Mouse (Mus musculus) kidney, embryonic 16.5 days (tissue): ENCODE measurements around the gene Msi2. TPM values are rescaled to one million over a fixed set of nuclear protein-coding genes. Genes with fewer than 3 reads are reported as not detected.

ENCODE experiments used
- ATAC-seq: fragments of 200-750 bp; cut with Nextera tagmentation; 2 replicates; pipeline ENCODE4 v1.8.0; 2017; ENCODE audit warnings: moderate TSS enrichment; ENCODE audit not compliant: low FRiP score, low TSS enrichment
- H3K27ac ChIP-seq: fragments of 300-500 bp; sonication (generic); 2 replicates; pipeline ENCODE4 v1.5.1; 2014; ENCODE audit warnings: low read length
- H3K27me3 ChIP-seq: fragments of 300-500 bp; sonication (generic); 2 replicates; pipeline ENCODE4 v1.6.1; 2014; ENCODE audit warnings: low read length, control low read depth, mixed read lengths; ENCODE audit not compliant: insufficient read depth
- H3K36me3 ChIP-seq: fragments of 300-500 bp; sonication (generic); 2 replicates; pipeline ENCODE4 v1.6.1; 2014; ENCODE audit warnings: low read length, control low read depth, mixed read lengths; ENCODE audit not compliant: insufficient read depth
- H3K4me1 ChIP-seq: fragments of 300-500 bp; sonication (generic); 2 replicates; pipeline ENCODE4 v1.6.1; 2014; ENCODE audit warnings: low read length, control low read depth, mixed read lengths; ENCODE audit not compliant: insufficient read depth
- H3K4me2 ChIP-seq: fragments of 300-500 bp; sonication (generic); replicated peaks from 2 replicates; pipeline ENCODE4 v1.6.1; 2014; ENCODE audit warnings: low read depth, low read length
- H3K4me3 ChIP-seq: fragments of 300-500 bp; sonication (generic); 2 replicates; pipeline ENCODE4 v1.5.1; 2014; ENCODE audit warnings: mild to moderate bottlenecking, low read length
- H3K9ac ChIP-seq: fragments of 300-500 bp; sonication (generic); replicated peaks from 2 replicates; pipeline ENCODE4 v1.6.1; 2014; ENCODE audit warnings: low read length
- H3K9me3 ChIP-seq: fragments of 300-500 bp; sonication (generic); 2 replicates; pipeline ENCODE4 v1.6.1; 2016; ENCODE audit warnings: low read length, control low read depth
- WGBS: fragments of 180-500 bp; shearing (Covaris S2); extraction: QIAGEN DNeasy Blood & Tissue Kit; methylation state at CpG from one replicate; pipeline ENCODE4 v1.1.7; 2014; 5-methylcytosine and 5-hydroxymethylcytosine counted together
- polyA plus RNA-seq: library from polyadenylated mRNA; unstranded; fragments of >200 nt; fragmentation: Nextera tagmentation; extraction: Ambion mirVana; gene quantifications from 2 replicates; pipeline ENCODE4 v1.2.1, GENCODE M21; 2015

Gene Msi2
- polyA plus RNA-seq, 1 experiment from 2014 or later = 24.3 TPM

DNA sequence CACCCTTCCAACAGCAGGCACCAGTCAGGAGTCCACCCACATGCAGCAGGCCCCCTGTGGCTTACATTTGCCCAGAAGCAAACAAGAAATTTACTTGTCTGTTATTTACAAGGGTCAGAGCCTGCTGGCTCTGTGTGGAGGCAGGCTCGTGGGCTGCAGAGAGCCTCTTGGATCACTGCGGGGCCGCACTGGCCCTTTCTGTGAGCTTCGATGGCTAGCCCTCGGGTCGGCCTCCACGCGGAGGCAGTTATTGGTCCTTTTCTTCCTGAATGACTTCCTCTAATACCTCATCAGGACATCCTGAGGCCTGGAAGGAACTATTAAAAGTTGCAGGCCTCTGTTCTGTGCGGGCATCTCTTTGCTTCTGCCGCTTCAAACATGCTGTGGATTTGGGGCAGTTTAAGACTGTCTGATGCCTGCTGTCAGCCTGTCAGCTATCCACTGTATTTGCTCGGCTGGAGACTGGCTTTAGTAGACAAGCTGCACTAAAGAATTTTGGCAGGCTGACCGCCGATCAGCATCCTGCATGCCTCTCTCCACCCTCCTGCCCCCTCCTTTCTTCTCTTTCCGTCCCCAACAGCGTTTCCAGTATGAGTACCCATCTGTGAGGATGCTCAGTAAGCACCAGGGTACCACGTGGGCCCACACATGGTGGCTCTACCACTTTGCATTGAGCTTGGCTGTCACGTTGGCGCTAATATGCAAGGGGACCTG is 304.0 kb downstream of the Msi2 start:
- H3K9me3 ChIP-seq = no peaks in the 10 kb centered on the region
- H3K4me2 ChIP-seq = no peak overlapping the region
- H3K4me3 ChIP-seq = no peak overlapping the region
- H3K27me3 ChIP-seq = no peaks in the 10 kb centered on the region
- peaks cover 12% of the 10 kb centered on the region; the same call in 1 of the 2 replicates for H3K36me3 ChIP-seq
- 40% methylated on average over 18 of the region's 18 CpGs for WGBS
- no peak overlapping the region for H3K9ac ChIP-seq
- peaks cover 20% of the 10 kb centered on the region for H3K4me1 ChIP-seq
- ATAC-seq = 0 out of 2 replicates have a peak, but pooled peaks have one; percentile 17
- peak overlapping the region; percentile 0; the same call in 1 of the 2 replicates for H3K27ac ChIP-seq

DNA sequence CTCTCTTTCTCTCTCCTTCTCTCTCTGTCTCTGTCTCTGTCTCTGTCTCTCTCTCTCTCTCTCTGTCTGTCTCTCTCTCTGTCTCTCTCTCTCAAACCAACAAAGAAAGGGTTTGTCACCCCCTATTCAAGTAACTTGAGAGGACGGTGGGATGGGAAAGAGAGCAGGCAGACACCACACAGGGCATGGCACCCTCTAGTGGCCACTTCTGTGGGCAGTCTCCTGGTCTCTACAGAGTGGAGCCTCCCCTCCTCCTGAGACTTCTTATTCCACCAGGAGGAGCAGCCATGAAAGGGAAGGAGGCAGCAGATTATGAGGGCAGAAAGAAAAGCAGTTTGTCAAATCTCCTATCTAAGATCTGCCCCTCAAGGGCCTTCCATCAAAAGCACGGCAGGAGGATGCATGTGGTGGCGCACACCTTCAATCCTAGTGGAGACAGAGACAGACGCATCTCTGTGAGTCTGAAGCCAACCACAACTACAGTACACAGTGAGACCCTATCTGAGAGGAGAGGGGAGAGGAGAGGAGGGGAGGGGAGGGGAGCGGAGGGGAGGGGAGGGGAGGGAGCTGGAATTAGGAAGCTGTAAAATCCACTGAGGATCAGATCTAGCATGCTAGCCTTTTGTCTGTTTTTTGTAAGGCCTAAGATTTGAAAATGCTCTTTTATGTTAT is 305.8 kb downstream of the Msi2 start:
- Histone ChIP-seq H3K4me2 (no peak overlapping the region), H3K4me3 (no peak overlapping the region), H3K27me3 (no peaks in the 10 kb centered on the region), H3K27ac (no peak overlapping the region), H3K36me3 (peaks cover 12% of the 10 kb centered on the region; the same call in 1 of the 2 replicates), H3K9me3 (no peaks in the 10 kb centered on the region), H3K9ac (no peak overlapping the region), H3K4me1 (peaks cover 16% of the 10 kb centered on the region)
- peak; percentile 86 for ATAC-seq
- WGBS = 32% methylated on average over 5 of the region's 5 CpGs

DNA sequence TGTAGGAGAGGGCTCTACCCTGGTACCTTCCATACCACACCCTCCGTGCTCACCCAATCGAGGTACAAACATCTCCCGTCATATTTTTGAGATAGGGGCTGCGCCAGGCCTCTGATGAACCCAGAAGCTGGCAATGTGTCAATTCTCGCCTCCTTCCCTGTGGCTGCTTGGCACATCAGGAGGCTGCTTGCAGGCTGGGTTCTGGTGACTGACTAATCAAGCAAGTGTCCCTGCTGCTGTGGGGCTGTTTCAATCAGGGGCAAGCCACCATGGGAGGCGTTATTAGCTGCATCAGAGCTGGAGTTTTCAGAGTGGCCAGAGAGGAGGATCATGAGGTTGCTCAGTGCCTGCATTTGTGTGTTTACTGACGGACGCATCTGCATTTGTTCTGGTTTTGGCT is 310.0 kb downstream of the Msi2 start:
- H3K36me3 ChIP-seq = peaks cover 5% of the 10 kb centered on the region; the same call in 1 of the 2 replicates
- no peaks in the 10 kb centered on the region for H3K9me3 ChIP-seq
- 93% methylated on average over 8 of the region's 8 CpGs for WGBS
- H3K9ac ChIP-seq = no peak overlapping the region
- H3K4me3 ChIP-seq = no peak overlapping the region
- no peak for ATAC-seq
- H3K27me3 ChIP-seq = no peaks in the 10 kb centered on the region
- peaks cover 35% of the 10 kb centered on the region for H3K4me1 ChIP-seq
- H3K4me2 ChIP-seq = no peak overlapping the region
- no peak overlapping the region for H3K27ac ChIP-seq

DNA sequence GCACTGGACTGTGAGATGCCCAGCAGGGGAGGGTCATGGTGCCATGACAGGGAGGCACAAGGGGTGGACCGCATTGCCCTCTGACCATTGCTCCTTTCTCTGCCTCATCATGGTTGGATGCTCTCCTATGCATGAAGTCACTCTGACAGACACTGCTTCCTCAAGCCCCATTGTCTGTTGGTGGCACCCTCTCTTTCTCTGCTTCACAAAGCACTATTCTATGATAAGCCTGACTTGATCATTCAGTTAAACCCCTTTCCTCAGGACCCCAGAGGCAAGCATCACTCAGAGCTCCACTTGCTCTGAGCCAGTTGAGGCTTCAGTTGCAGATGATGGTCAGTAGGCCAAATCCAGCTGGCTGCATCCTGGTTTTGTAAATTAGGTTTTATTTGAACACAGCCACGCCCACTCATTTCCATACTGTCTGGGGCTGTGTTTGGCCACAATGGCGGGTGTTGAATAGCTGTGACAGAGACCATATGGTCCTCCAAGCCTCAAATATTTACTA is 311.9 kb downstream of the Msi2 start:
- WGBS = 58% methylated on average over 3 of the region's 3 CpGs
- ATAC-seq = peak; percentile 39; the same call in 1 of the 2 replicates
- Histone ChIP-seq H3K4me3 (no peak overlapping the region), H3K9ac (no peak overlapping the region), H3K27me3 (no peaks in the 10 kb centered on the region), H3K4me1 (peaks cover 31% of the 10 kb centered on the region), H3K36me3 (peaks cover 4% of the 10 kb centered on the region; the same call in 1 of the 2 replicates), H3K4me2 (no peak overlapping the region), H3K9me3 (no peaks in the 10 kb centered on the region), H3K27ac (no peak overlapping the region)

DNA sequence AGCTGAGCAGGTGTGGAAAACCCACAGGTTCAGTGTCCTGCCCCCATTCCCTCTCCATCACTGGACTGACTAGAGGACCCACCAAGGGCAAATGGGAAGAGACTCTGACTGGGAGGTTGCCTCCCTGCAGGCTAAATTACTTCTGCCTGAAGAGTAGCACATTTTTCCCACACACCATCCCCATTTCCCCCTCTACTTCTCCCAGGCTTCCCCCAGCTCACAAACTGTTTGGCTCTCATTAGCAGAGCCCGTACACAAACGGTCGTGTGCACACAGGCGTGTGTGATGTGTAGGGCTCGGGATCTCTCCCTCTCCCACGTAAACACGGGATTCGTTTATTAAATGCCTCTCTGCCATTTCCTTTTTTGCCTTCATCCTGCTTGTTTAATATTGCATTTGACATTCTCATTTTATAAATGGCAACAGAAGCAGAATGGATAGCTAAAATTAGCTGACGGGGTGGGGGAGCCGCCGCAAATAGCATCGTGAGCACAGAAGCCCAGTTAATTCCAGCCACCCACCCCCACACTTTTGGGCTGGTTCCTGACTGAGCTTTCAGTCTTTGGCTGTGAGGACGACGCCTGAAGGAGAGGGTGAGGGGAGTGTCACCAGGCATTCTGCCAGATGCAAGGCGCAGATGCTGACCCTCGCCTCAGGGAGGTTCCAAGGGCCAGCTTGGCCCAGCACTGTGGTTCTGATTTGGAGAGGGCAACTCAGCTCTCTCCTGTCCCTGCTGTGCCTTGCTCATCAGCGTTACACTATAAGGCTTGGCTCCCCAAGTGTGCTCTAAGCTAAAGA is 313.3 kb downstream of the Msi2 start:
- no peak overlapping the region for H3K4me3 ChIP-seq
- no peaks in the 10 kb centered on the region for H3K27me3 ChIP-seq
- H3K4me1 ChIP-seq = peaks cover 35% of the 10 kb centered on the region
- H3K27ac ChIP-seq = peak overlapping the region; percentile 54; the same call in 1 of the 2 replicates
- H3K4me2 ChIP-seq = 0 out of 2 replicates have a peak overlapping the region, but pooled peaks have one; percentile 5
- peak; percentile 43; the same call in 1 of the 2 replicates for ATAC-seq
- WGBS = 27% methylated on average over 17 of the region's 17 CpGs
- no peaks in the 10 kb centered on the region; the same call in 1 of the 2 replicates for H3K36me3 ChIP-seq
- no peaks in the 10 kb centered on the region for H3K9me3 ChIP-seq
- no peak overlapping the region; the same call in 1 of the 2 replicates for H3K9ac ChIP-seq

DNA sequence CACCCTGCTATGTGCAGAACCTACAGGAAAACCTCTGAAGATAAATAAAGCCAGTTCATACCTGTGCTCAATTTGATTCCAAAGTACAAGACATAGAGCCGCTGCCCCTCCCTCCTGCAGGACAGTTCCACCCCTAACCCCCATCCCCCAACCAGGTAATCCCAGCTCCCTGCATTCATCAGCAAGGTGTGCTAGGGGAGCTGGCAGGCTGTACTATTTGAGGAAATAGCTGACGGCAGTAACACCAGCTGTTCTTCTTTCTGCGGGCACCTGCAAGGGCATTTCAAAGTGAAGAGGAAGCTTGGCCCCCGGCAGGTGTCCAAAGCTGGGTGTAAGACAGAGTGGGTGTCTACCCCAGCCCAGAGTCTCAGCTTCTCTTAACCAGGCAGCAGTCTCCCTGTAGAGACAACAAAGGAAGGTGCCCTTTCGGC is 314.1 kb downstream of the Msi2 start:
- Histone ChIP-seq H3K4me1 (peaks cover 39% of the 10 kb centered on the region), H3K27ac (peak overlapping the region; percentile 54; the same call in 1 of the 2 replicates), H3K9me3 (no peaks in the 10 kb centered on the region), H3K4me2 (no peak overlapping the region), H3K36me3 (no peaks in the 10 kb centered on the region; the same call in 1 of the 2 replicates), H3K27me3 (no peaks in the 10 kb centered on the region), H3K4me3 (no peak overlapping the region), H3K9ac (no peak overlapping the region)
- no peak for ATAC-seq
- WGBS = 75% methylated on average over 5 of the region's 5 CpGs

DNA sequence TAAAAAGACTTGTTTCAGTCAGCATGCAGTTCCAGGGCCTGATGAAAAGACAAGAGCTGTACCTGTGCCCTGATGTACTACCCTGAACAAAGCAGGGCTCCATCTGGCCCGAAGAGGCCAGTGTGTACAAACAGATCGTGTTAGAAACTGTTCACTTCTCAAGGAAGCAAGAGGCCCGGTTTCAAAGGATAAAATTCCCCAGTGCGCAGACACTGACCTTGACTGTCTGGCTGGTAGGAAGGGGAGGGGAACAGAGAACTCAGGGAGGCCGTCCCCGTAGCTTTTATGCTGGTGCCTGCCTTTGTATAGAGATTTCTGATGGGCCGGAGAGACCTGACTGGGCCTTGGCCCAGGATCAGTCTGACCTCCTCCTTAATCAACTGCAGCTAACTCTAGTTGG is 316.0 kb downstream of the Msi2 start:
- Histone ChIP-seq H3K9ac (no peak overlapping the region), H3K4me2 (no peak overlapping the region), H3K4me1 (peaks cover 42% of the 10 kb centered on the region), H3K27me3 (no peaks in the 10 kb centered on the region), H3K27ac (no peak overlapping the region), H3K9me3 (no peaks in the 10 kb centered on the region), H3K36me3 (no peaks in the 10 kb centered on the region; the same call in 1 of the 2 replicates), H3K4me3 (no peak overlapping the region)
- 37% methylated on average over 7 of the region's 7 CpGs for WGBS
- no peak for ATAC-seq

DNA sequence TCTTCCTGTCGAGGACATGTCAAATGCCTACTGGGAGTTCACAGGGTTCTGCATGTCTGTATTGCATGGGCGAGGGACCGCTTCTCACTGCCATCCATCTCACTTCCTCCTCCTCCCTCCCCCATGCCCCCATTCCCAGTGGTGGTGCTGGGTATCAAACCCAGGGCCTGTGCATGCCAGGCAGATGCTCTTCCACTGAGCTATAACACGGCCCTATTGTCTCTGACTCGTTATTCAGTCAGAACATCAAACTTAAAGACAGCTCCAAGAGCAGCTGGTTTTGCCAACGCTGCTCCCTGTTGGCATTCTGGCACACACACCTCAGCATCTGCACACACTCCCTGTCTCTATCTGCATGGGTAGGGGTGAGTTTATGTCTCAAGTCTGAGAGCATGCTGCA is 317.0 kb downstream of the Msi2 start:
- Histone ChIP-seq H3K27me3 (no peaks in the 10 kb centered on the region), H3K9ac (no peak overlapping the region), H3K4me3 (no peak overlapping the region), H3K4me1 (peaks cover 35% of the 10 kb centered on the region), H3K36me3 (no peaks in the 10 kb centered on the region; the same call in 1 of the 2 replicates), H3K27ac (no peak overlapping the region), H3K9me3 (no peaks in the 10 kb centered on the region), H3K4me2 (no peak overlapping the region)
- no peak for ATAC-seq
- WGBS = 90% methylated on average over 6 of the region's 6 CpGs

DNA sequence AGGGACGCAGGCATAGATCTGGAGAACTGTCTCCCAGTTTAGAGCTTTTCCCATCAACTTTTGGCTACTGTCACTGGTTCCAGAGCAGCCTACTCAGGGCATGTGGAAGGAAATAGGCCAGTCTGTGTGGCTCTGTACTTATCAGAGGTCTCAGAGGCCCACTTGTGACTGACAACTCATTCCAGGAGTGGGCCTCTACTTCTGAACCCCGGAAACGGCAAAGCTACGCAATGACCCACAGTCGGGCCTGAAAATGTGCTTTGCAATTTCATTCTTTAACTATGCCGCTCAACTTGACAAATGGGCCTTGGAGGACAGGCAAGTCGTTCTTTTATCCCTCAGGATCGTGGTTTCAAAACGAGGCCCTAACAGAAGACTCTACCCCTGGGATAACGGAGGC is 317.4 kb downstream of the Msi2 start:
- Histone ChIP-seq H3K9ac (no peak overlapping the region), H3K9me3 (no peaks in the 10 kb centered on the region), H3K4me1 (peaks cover 32% of the 10 kb centered on the region), H3K4me2 (no peak overlapping the region), H3K36me3 (no peaks in the 10 kb centered on the region; the same call in 1 of the 2 replicates), H3K4me3 (no peak overlapping the region), H3K27ac (no peak overlapping the region), H3K27me3 (no peaks in the 10 kb centered on the region)
- no peak for ATAC-seq
- 80% methylated on average over 10 of the region's 10 CpGs for WGBS
